Mouse (Mus musculus) kidney, embryonic 14.5 days (tissue): ENCODE measurements at regions not wholly inside any gene's neighbourhood (a gene's known extent, or its start where the extent isn't known, plus 50 kb on each side); places are given as distances from the start of the nearest gene placed in this dataset.

Source experiments
- ATAC-seq: fragments of 200-750 bp; cut with Nextera tagmentation; 2 replicates; pipeline ENCODE4 v1.8.0; 2017; ENCODE audit warnings: moderate number of reproducible peaks, mild to moderate bottlenecking, moderate TSS enrichment, moderate library complexity; ENCODE audit not compliant: low FRiP score, low TSS enrichment
- H3K27ac ChIP-seq: fragments of 300-500 bp; sonication (generic); 2 replicates; pipeline ENCODE4 v1.5.1; 2014; ENCODE audit warnings: low read depth, mild to moderate bottlenecking, low read length, moderate library complexity, mixed read lengths
- H3K27me3 ChIP-seq: fragments of 300-500 bp; sonication (generic); 2 replicates; pipeline ENCODE4 v1.6.1; 2014; ENCODE audit warnings: mild to moderate bottlenecking, low read length; ENCODE audit not compliant: control insufficient read depth, insufficient read depth
- H3K36me3 ChIP-seq: fragments of 300-500 bp; sonication (generic); 2 replicates; pipeline ENCODE4 v1.6.1; 2014; ENCODE audit warnings: low read length, mixed read lengths; ENCODE audit not compliant: control insufficient read depth, insufficient read depth
- H3K4me1 ChIP-seq: fragments of 300-500 bp; sonication (generic); 2 replicates; pipeline ENCODE4 v1.6.1; 2014; ENCODE audit warnings: low read length, mixed read lengths; ENCODE audit not compliant: control insufficient read depth, insufficient read depth
- H3K4me2 ChIP-seq: fragments of 300-500 bp; sonication (generic); replicated peaks from 2 replicates; pipeline ENCODE4 v1.6.1; 2014; ENCODE audit warnings: low read depth, mild to moderate bottlenecking, low read length
- H3K4me3 ChIP-seq: fragments of 300-500 bp; sonication (generic); 2 replicates; pipeline ENCODE4 v1.5.1; 2014; ENCODE audit warnings: mild to moderate bottlenecking, low read length
- H3K9ac ChIP-seq: fragments of 300-500 bp; sonication (generic); 2 replicates; pipeline ENCODE4 v1.6.1; 2014; ENCODE audit warnings: low read depth, mild to moderate bottlenecking, low read length, moderate library complexity
- H3K9me3 ChIP-seq: fragments of 300-500 bp; sonication (generic); 2 replicates; pipeline ENCODE4 v1.6.1; 2016; ENCODE audit warnings: low read length; ENCODE audit not compliant: control insufficient read depth
- WGBS: fragments of 180-500 bp; shearing (Covaris S2); extraction: QIAGEN DNeasy Blood & Tissue Kit; methylation state at CpG from one replicate; pipeline ENCODE4 v1.1.7; 2014; 5-methylcytosine and 5-hydroxymethylcytosine counted together

DNA sequence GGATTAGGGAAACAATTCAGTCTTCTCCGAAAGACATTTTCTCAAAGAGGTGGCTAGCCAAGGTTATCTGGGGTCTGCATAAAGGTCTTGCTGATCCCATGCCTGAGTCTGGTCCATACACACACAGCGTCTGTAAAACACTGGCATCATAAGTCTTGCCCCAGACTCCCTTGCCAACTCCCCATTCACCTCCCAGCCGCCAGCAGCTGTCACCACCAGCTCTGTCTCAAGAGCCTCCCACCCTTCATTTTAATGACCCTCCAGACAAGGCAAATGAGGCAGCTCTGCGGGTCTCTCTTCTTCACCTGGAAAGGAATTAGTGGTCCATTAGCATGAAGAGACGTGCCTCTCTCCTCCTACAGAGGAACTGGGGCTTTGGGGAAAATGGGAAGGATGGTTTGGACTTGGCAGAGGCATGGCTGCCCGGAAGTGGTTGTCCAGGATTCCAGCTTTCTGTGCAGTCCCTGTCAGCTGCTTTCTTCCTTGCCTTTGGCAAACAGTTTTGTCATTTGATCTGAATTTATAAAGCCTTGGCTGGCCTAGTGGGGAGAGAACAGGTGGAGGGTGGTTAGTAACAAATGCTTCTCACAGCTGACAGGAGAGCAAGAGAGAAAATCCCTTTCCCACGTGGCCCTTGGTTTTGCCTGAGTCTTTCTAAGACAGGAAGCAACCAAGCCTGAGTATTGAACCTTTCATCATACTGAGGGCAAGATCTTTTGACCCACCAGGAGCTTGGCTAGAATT lies 173.3 kb upstream of the Opcml start:
- Histone ChIP-seq H3K9ac (no peak overlapping the region), H3K4me3 (no peak overlapping the region), H3K9me3 (no peaks in the 10 kb centered on the region), H3K4me1 (no peaks in the 10 kb centered on the region), H3K36me3 (no peaks in the 10 kb centered on the region), H3K27ac (no peak overlapping the region), H3K4me2 (no peak overlapping the region), H3K27me3 (no peaks in the 10 kb centered on the region)
- 31% methylated on average over 7 of the region's 7 CpGs for WGBS
- no peak for ATAC-seq

DNA sequence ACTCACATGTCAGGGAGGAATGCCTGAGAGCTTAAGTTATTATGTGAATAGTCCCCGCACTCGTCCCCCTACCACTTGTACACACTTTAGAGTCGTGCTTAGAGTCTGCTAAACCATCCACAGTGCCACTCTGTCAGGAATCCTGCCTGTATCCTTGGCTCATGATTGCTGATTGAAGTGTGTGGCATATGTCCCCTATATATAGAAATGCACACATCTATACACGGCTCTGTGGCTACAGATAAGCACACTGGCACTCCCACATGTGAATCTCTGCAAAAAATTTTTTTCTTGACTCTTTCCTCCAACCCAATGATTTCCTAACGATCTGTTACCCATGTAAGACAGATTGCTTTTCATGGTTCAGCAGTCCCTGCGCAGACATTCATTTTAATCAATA lies 155.7 kb upstream of the Opcml start:
- 62% methylated on average over 6 of the region's 6 CpGs for WGBS
- Histone ChIP-seq H3K9ac (no peak overlapping the region), H3K36me3 (no peaks in the 10 kb centered on the region), H3K4me1 (no peaks in the 10 kb centered on the region), H3K27ac (no peak overlapping the region), H3K4me2 (no peak overlapping the region), H3K9me3 (no peaks in the 10 kb centered on the region), H3K4me3 (no peak overlapping the region), H3K27me3 (no peaks in the 10 kb centered on the region)
- no peak for ATAC-seq

DNA sequence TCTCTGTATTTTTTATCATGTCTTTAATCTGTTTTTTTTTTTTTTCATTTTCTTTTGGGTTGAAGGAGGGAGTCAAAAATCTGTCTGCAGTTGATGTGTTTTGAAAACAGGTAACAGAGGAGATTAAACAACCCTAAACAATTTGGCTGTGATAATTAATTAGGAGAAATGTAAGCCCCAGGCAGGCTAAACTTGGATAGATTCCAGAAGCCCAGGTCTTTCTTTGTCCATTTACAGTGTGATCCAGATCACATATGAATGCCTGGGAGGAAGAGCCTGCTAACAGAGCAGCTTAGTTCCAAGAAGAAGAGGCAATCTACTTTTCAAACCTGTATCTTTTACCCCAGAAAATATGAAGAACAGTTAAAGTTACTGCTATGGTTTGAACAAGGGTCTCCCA lies 150.0 kb upstream of the Opcml start:
- Histone ChIP-seq H3K4me1 (no peaks in the 10 kb centered on the region), H3K4me3 (no peak overlapping the region), H3K36me3 (no peaks in the 10 kb centered on the region), H3K9ac (no peak overlapping the region), H3K9me3 (no peaks in the 10 kb centered on the region), H3K27me3 (no peaks in the 10 kb centered on the region), H3K27ac (no peak overlapping the region), H3K4me2 (no peak overlapping the region)
- ATAC-seq, result no peak

DNA sequence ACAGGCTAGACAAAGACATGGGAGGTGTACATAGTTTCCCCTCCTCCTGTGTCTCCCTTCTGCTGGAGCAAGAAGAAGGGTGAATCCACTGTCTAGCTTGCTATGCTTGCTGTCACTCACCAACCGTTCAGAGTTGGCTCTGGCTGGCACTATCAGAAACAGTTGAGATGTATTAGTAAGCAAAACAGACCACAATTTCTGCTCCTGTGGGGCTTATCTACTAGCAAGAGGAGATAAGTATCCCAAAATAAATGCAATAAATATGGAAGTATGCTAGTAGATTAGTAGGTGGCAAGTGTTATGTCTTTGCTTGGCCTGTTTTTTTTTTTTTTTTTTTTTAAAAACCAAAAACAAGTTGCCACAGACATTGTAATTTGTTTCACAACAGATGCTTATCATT lies 147.3 kb upstream of the Opcml start:
- H3K4me3 ChIP-seq, result no peak overlapping the region
- WGBS, result 77% methylated on average over 1 of the region's 1 CpGs
- H3K27ac ChIP-seq, result no peak overlapping the region
- no peak for ATAC-seq
- no peak overlapping the region for H3K4me2 ChIP-seq
- H3K4me1 ChIP-seq, result no peaks in the 10 kb centered on the region
- H3K36me3 ChIP-seq, result no peaks in the 10 kb centered on the region
- no peaks in the 10 kb centered on the region for H3K9me3 ChIP-seq
- H3K27me3 ChIP-seq, result no peaks in the 10 kb centered on the region
- no peak overlapping the region for H3K9ac ChIP-seq

DNA sequence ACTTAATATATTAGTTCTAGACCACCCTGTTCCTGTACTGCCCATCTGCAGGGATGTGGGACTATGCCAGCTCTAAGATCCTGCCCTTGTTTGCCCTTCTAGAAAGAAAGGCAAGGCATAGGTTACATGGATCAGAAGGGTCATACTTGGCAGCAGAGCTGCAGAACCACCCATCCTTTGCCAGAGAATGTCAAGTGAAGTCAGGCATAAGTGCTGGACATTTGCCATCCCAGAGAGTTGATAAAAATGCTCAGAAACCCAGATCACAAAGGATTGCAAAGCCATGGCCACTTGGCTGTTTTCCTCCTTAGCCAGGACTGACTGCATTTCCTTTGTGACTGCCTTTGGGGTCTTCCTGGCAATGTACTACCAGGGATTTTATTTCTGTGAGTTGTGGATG lies 146.7 kb upstream of the Opcml start:
- no peaks in the 10 kb centered on the region for H3K36me3 ChIP-seq
- no peak overlapping the region for H3K4me3 ChIP-seq
- H3K9me3 ChIP-seq, result no peaks in the 10 kb centered on the region
- H3K4me1 ChIP-seq, result no peaks in the 10 kb centered on the region
- ATAC-seq, result no peak
- no peak overlapping the region for H3K27ac ChIP-seq
- no peak overlapping the region for H3K4me2 ChIP-seq
- no peaks in the 10 kb centered on the region for H3K27me3 ChIP-seq
- H3K9ac ChIP-seq, result no peak overlapping the region

DNA sequence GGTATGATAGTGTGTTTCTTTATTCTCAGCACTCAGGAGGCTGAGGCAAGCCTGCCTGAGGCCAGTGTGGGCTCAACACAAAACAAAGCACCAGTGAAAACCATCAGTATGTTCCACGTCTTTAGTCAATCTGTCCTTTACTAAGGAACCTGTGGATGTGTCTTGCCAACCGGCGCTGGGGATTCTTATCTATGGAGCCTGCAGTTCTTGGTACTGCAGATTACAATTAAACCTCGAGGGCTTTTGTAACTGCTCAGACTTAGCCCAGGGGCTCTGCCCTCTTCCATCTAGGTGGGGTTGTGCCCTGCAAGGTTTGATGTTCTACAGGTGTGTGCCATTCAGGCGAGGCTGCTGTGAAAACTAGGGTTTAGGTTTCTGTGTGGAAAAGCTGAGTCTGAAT lies 145.1 kb upstream of the Opcml start:
- H3K9me3 ChIP-seq, result no peaks in the 10 kb centered on the region
- H3K27ac ChIP-seq, result no peak overlapping the region
- ATAC-seq, result no peak
- WGBS, result 86% methylated on average over 5 of the region's 5 CpGs
- no peak overlapping the region for H3K4me3 ChIP-seq
- H3K27me3 ChIP-seq, result no peaks in the 10 kb centered on the region
- no peak overlapping the region for H3K9ac ChIP-seq
- H3K36me3 ChIP-seq, result no peaks in the 10 kb centered on the region
- no peak overlapping the region for H3K4me2 ChIP-seq
- H3K4me1 ChIP-seq, result no peaks in the 10 kb centered on the region

DNA sequence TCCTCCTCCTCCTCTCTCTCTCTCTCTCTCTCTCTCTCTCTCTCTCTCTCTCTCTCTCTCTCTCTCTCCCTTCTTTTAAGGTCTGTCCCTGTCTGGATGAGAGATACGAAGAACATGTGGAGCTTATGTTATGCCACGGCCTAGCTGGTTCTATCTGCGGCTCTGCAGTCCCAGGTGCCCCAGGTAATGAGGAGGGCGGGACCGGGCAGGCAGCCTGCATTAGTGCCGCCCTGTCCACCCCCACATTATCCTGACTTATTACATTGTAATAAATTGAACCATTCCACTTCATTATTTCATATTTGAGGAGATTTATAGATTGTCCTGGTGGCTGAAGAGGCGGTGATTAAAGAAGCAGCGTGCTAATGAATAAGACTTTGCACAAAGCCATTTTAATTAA lies 144.5 kb upstream of the Opcml start:
- ATAC-seq, result no peak

DNA sequence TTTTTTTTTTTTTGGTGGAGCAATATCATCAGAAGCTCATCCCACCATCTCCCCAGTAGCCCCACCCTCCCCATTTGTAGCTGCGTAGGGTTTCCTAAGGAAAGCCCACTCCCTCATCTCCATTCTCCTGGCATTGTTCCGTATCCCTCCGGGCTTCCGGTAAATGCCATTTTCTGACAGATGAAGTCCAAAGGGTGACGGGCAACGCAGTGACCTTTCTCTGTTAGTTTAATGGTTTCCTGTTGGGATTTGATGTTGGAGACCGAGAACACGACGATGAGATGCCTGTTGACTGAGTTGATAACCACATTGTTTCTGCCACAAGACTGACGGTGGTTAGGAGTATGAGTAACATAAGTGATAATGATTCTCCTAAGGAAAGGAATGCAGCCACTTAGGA lies 143.6 kb upstream of the Opcml start:
- Histone ChIP-seq H3K9ac (no peak overlapping the region), H3K27me3 (no peaks in the 10 kb centered on the region), H3K4me2 (no peak overlapping the region), H3K4me3 (no peak overlapping the region), H3K27ac (no peak overlapping the region), H3K36me3 (no peaks in the 10 kb centered on the region), H3K9me3 (no peaks in the 10 kb centered on the region), H3K4me1 (no peaks in the 10 kb centered on the region)
- WGBS, result 65% methylated on average over 10 of the region's 10 CpGs
- no peak for ATAC-seq

More for the DNA sequence above, 144.5 kb upstream of the Opcml start:
- H3K4me1 ChIP-seq, result no peaks in the 10 kb centered on the region
- no peak overlapping the region for H3K9ac ChIP-seq
- no peak overlapping the region for H3K4me3 ChIP-seq
- no peaks in the 10 kb centered on the region for H3K36me3 ChIP-seq
- 77% methylated on average over 8 of the region's 8 CpGs for WGBS
- no peak overlapping the region for H3K27ac ChIP-seq
- H3K27me3 ChIP-seq, result no peaks in the 10 kb centered on the region
- H3K4me2 ChIP-seq, result no peak overlapping the region
- H3K9me3 ChIP-seq, result no peaks in the 10 kb centered on the region

DNA sequence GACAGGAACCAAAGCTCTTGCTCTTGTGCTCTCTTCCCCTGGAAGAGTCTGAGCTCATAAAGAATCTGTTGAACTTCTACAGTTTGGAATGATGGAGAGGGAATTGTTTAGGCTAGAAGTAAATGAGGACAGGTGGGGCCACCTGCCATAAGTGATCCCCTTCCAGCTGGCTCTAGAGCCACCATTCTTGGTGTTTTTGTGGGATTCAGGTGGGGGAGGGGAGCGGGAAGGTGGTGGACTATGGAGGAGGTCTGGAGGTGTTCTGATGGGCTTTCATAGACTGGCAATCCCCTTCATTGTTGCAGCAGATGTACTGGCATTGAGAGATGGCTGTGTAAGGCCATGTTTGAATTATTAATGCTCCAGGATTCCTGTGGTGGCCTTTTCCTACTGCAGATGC lies 132.6 kb upstream of the Opcml start:
- no peaks in the 10 kb centered on the region for H3K36me3 ChIP-seq
- H3K4me2 ChIP-seq, result no peak overlapping the region
- ATAC-seq, result no peak
- no peak overlapping the region for H3K9ac ChIP-seq
- no peaks in the 10 kb centered on the region for H3K4me1 ChIP-seq
- no peak overlapping the region for H3K4me3 ChIP-seq
- no peaks in the 10 kb centered on the region for H3K27me3 ChIP-seq
- 87% methylated on average over 1 of the region's 1 CpGs for WGBS
- no peak overlapping the region for H3K27ac ChIP-seq
- H3K9me3 ChIP-seq, result no peaks in the 10 kb centered on the region
